Mouse (Mus musculus): ENCODE measurements at regions not wholly inside any gene's neighbourhood (a gene's known extent, or its start where the extent isn't known, plus 50 kb on each side); places are given as distances from the start of the nearest gene placed in this dataset.

DNA sequence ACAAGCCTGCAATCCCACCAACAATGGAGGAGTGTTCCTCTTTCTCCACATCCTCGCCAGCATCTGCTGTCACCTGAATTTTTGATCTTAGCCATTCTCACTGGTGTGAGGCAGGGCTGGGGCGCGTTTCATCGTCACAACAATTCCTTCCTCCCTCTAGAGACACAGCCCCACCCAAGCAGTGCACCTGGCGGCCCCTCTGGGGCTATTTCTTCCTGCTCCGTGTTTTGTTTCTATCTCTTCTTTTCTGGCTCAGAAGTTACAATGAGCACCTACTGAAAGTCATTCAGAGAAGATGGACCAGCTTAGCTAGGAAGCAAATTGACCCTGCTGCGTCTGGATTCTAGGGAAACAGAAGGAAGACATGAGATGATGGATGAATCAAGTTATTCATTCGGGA, 172.5 kb downstream of the Cand1 start:
- Histone ChIP-seq H3K9me3 (no peaks in the 10 kb centered on the region), H3K36me3 (no peaks in the 10 kb centered on the region), H3K4me2 (no peak overlapping the region), H3K9ac (no peak overlapping the region), H3K4me1 (0 out of 2 replicates have a peak, but pooled peaks cover 4% of the 10 kb centered on the region), H3K27ac (no peak overlapping the region), H3K4me3 (no peak overlapping the region), H3K27me3 (0 out of 2 replicates have a peak, but pooled peaks cover 7% of the 10 kb centered on the region)
- 93% methylated on average over 8 of the region's 8 CpGs for WGBS
- ATAC-seq (ENCODE audit: borderline replicate concordance, extremely low read depth, low FRiP score, low TSS enrichment): no peak

DNA sequence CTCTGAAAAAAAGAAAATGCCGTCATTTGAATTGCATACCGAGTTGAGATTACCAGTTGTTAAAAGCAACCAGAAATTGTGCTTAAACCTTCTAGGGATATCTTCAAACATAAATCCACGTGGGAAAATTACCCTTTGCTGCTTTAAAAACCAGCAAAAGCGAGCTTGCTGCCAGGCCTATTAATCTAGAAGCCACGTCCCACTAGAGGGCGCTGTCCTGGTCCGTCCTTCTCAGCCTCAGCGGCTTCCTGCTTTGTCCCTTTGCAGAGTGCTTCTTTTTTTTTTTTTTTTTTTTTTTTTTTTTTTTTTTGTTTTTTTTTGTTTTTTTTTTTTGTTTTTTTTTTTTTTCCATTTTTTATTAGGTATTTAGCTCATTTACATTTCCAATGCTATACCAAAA, 173.9 kb downstream of the Cand1 start:
- no peak for ATAC-seq (ENCODE audit: borderline replicate concordance, extremely low read depth, low FRiP score, low TSS enrichment)

DNA sequence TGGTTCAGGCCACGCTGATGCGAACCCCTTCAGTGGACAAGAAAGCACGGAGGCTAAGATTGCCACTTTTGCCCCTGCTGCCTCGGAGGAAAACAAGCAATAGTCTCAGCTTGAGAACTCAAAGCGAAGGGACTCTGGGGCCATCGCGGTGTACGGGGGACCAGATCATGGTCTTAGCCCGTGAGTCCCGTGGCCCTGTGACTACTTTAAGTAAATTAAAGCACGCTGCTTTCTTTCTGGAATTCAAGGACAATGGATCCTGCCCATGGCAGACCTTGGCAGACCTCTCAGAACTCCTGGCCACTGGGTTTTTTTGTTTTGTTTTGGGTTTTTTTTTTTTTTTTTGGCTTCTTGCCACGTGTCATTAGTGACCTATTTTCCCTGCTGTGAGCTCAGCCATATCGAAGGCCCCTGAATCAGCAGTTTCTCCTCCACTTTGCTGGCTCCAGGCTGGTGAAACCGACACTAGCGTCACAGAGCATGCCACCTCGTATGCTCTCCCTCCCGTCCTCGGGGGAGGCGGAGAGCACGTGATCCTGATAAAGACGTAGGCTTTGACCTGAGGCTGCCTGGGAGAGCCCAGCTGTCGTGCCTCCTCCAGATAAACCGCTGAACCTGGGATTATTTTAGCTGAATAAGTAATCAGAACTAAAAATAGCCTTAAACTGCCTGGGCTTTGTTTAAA, 174.6 kb downstream of the Cand1 start:
- no peak overlapping the region for H3K4me3 ChIP-seq
- peak; percentile 49; the same call in 1 of the 2 replicates for ATAC-seq (ENCODE audit: borderline replicate concordance, extremely low read depth, low FRiP score, low TSS enrichment)
- H3K27me3 ChIP-seq: 0 out of 2 replicates have a peak, but pooled peaks cover 5% of the 10 kb centered on the region
- no peak overlapping the region for H3K27ac ChIP-seq
- 0 out of 2 replicates have a peak, but pooled peaks cover 4% of the 10 kb centered on the region for H3K4me1 ChIP-seq
- 36% methylated on average over 23 of the region's 23 CpGs for WGBS
- no peak overlapping the region for H3K9ac ChIP-seq
- H3K36me3 ChIP-seq: no peaks in the 10 kb centered on the region
- peak overlapping the region; percentile 17; the same call in 1 of the 2 replicates for H3K4me2 ChIP-seq
- no peaks in the 10 kb centered on the region for H3K9me3 ChIP-seq

More for the DNA sequence above, 173.9 kb downstream of the Cand1 start:
- no peaks in the 10 kb centered on the region for H3K36me3 ChIP-seq
- H3K9me3 ChIP-seq: no peaks in the 10 kb centered on the region
- H3K4me1 ChIP-seq: 0 out of 2 replicates have a peak, but pooled peaks cover 4% of the 10 kb centered on the region
- WGBS: 24% methylated on average over 8 of the region's 8 CpGs
- H3K9ac ChIP-seq: no peak overlapping the region
- H3K4me2 ChIP-seq: no peak overlapping the region
- H3K27me3 ChIP-seq: 0 out of 2 replicates have a peak, but pooled peaks cover 5% of the 10 kb centered on the region
- no peak overlapping the region for H3K27ac ChIP-seq
- H3K4me3 ChIP-seq: no peak overlapping the region

DNA sequence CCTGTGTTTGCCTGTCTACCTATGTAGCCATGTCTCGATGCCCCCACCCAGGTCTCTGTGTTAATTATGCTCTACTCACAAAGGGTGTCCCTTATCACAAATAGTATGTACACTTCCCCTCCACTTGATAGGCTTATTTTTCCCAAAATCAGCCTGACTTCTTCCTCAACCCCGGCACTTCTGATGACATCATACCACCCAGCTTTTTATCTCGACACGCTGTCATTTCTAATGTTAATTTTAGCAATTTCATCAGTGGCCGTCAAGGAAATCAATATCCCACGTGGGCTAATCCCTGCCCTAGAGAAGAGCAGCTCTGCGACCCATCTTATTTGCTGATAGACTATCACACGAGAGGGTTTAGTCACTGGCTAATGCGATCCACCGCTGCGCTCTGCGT, 175.6 kb downstream of the Cand1 start:
- Histone ChIP-seq H3K4me1 (0 out of 2 replicates have a peak, but pooled peaks cover 4% of the 10 kb centered on the region), H3K36me3 (no peaks in the 10 kb centered on the region), H3K4me2 (no peak overlapping the region), H3K9ac (no peak overlapping the region), H3K9me3 (no peaks in the 10 kb centered on the region), H3K27ac (no peak overlapping the region), H3K27me3 (0 out of 2 replicates have a peak, but pooled peaks cover 5% of the 10 kb centered on the region), H3K4me3 (no peak overlapping the region)
- WGBS: 87% methylated on average over 12 of the region's 12 CpGs
- no peak for ATAC-seq (ENCODE audit: borderline replicate concordance, extremely low read depth, low FRiP score, low TSS enrichment)

DNA sequence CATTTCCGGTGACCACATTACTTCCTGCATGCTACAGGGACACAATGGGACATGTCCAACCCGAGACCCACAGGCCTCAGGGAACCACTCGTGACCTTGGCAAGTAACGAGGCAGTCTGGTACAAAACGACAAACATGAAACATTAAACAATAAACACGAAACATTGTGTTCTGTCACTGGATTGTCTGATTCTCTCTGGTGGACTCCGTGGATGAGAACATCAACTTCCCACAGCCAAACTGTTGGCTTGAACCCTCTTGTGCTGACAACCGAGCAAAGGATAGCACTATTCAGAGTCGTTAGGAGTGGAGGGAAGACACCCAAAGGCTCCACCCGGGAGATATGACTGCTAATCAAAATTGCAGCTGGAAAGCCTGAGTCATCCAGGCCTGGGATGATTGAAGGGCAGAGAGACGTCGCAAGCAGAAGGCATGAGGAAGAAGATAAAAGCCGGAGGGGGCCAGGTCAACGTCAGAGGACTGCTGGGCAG, 176.6 kb downstream of the Cand1 start:
- Histone ChIP-seq H3K4me1 (peaks cover 9% of the 10 kb centered on the region; the same call in 1 of the 2 replicates), H3K27ac (no peak overlapping the region), H3K27me3 (0 out of 2 replicates have a peak, but pooled peaks cover 5% of the 10 kb centered on the region), H3K4me2 (no peak overlapping the region), H3K4me3 (no peak overlapping the region), H3K9ac (no peak overlapping the region), H3K36me3 (no peaks in the 10 kb centered on the region), H3K9me3 (no peaks in the 10 kb centered on the region)
- 62% methylated on average over 14 of the region's 14 CpGs for WGBS
- ATAC-seq (ENCODE audit: borderline replicate concordance, extremely low read depth, low FRiP score, low TSS enrichment): no peak

DNA sequence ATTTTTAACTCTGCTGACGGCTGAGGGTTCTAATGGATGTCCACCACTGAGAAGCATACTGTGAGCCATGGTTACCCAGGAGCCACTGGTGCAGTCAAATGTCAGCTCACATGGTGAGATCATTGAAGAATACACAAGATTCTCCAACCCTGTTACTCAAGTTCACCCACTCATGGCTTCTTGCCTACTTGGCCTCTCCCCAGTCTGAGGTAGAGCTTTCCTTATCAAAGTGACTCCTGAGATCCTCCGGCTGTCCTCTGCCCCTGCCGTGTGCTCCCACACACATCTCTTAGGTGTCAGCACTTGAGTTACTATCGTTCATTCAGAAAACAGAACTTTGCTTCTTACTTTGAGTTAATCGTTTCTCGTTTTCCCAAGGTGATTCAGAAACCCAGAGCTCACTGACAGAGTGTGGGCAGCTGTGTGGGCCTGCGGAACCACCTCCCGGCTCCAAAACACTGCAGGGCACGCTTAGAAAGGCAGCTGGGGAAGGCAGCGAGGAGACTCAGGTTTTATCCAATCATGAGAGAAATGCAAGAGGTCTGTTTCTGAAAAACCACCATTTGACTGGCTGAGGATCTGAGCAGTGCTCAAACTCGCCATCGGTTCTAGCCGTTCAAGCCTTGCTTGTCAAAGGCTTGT, 177.8 kb downstream of the Cand1 start:
- no peak overlapping the region for H3K9ac ChIP-seq
- H3K27ac ChIP-seq: no peak overlapping the region
- WGBS: 67% methylated on average over 13 of the region's 13 CpGs
- no peak for ATAC-seq (ENCODE audit: borderline replicate concordance, extremely low read depth, low FRiP score, low TSS enrichment)
- H3K4me3 ChIP-seq: no peak overlapping the region
- H3K4me1 ChIP-seq: peaks cover 9% of the 10 kb centered on the region; the same call in 1 of the 2 replicates
- 0 out of 2 replicates have a peak, but pooled peaks cover 5% of the 10 kb centered on the region for H3K27me3 ChIP-seq
- H3K9me3 ChIP-seq: no peaks in the 10 kb centered on the region
- H3K4me2 ChIP-seq: no peak overlapping the region
- no peaks in the 10 kb centered on the region for H3K36me3 ChIP-seq

DNA sequence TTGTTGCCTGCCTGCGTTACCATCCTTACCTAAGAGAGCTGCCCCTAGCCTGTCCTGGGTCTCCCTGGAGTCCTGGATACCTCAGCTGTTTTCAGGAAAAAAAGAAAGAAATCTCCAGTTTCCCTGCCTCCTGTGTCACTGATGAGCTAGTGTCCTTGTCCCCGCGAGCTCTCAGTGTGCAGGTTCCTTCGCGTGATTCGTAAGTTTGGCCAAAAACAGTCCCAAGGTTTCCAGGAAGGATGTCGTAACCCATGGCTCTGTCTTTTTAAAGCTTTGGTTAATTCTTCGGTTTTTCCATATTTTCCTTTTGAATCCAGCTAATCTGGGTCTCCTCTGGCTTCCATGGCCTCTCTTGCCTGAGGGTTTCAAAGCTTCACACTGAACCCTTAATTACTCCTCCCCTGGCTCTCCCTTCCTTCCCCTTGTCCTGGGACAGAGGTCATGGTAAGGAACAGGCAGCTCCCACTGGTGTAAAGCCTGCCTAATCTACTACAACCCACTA, 178.5 kb downstream of the Cand1 start:
- H3K36me3 ChIP-seq: no peaks in the 10 kb centered on the region
- WGBS: 96% methylated on average over 8 of the region's 8 CpGs
- peaks cover 11% of the 10 kb centered on the region for H3K4me1 ChIP-seq
- H3K9me3 ChIP-seq: no peaks in the 10 kb centered on the region
- no peak overlapping the region for H3K4me3 ChIP-seq
- no peak overlapping the region for H3K27ac ChIP-seq
- no peak overlapping the region for H3K4me2 ChIP-seq
- H3K27me3 ChIP-seq: 0 out of 2 replicates have a peak, but pooled peaks cover 5% of the 10 kb centered on the region
- H3K9ac ChIP-seq: no peak overlapping the region
- ATAC-seq (ENCODE audit: borderline replicate concordance, extremely low read depth, low FRiP score, low TSS enrichment): no peak

DNA sequence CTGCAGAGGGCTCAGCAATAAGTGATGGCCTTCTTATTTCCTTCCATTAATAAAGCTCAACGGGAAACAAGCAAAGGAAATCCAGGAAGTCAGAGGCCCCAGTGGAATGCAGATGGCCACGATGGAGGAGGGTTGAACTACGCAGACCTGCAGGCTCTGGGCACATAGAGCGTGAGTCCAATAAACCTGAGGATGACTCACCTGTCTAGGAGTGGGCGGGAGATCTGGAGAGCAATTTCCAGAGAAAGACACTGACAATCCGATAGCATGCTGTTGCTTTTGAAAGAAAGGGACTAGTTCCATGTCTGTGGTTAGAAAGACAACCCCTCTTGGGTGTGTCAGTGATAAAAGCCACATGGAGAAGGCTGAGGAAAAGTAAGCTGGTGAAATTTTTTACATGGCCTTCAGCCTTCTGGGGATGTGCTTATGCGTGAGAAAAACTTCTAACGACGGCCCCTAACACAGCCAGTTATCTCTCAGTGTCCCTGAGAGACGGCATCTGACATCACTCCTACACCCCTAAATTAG, 181.3 kb downstream of the Cand1 start:
- WGBS: 53% methylated on average over 10 of the region's 10 CpGs
- ATAC-seq (ENCODE audit: borderline replicate concordance, extremely low read depth, low FRiP score, low TSS enrichment): no peak
- no peak overlapping the region for H3K9ac ChIP-seq
- H3K4me1 ChIP-seq: peaks cover 25% of the 10 kb centered on the region
- H3K36me3 ChIP-seq: no peaks in the 10 kb centered on the region
- H3K9me3 ChIP-seq: no peaks in the 10 kb centered on the region
- no peak overlapping the region for H3K27ac ChIP-seq
- H3K4me3 ChIP-seq: no peak overlapping the region
- no peak overlapping the region for H3K4me2 ChIP-seq
- 0 out of 2 replicates have a peak, but pooled peaks cover 5% of the 10 kb centered on the region for H3K27me3 ChIP-seq

DNA sequence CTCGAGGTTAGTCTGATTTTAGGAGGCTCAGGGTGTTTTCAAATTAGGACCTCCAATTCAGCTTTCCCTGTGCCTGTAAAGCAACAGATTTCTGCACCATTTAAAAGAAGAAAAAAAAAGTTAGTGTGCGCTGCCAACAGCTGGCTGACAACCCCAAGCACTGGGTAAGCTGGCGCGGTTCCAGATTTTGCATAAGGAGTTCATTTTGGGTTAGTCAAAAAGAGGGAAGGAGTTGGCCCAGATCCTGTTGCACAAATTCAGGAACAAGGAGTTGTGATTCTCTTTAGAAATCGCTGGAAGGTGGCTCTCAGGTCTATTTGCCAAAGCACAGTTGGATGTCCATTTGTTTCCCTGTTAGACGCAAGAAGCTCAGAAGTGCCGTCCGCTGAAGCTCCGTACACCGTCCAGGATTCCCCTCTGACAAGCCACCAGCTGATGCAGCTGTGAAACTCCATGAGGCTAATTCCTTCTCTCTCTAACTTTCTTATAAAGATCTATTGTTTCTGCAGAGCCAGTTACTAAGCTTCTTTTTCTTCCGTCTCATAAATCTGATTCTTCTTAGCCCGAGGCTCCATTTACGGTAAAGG, 184.6 kb downstream of the Cand1 start:
- WGBS: 36% methylated on average over 13 of the region's 13 CpGs
- no peak overlapping the region for H3K4me3 ChIP-seq
- peak overlapping the region; percentile 38 for H3K4me2 ChIP-seq
- H3K9me3 ChIP-seq: no peaks in the 10 kb centered on the region
- H3K36me3 ChIP-seq: no peaks in the 10 kb centered on the region
- H3K4me1 ChIP-seq: peaks cover 41% of the 10 kb centered on the region
- ATAC-seq (ENCODE audit: borderline replicate concordance, extremely low read depth, low FRiP score, low TSS enrichment): peak; percentile 65; the same call in 1 of the 2 replicates
- no peak overlapping the region for H3K9ac ChIP-seq
- peak overlapping the region; percentile 37 for H3K27ac ChIP-seq
- no peaks in the 10 kb centered on the region for H3K27me3 ChIP-seq

DNA sequence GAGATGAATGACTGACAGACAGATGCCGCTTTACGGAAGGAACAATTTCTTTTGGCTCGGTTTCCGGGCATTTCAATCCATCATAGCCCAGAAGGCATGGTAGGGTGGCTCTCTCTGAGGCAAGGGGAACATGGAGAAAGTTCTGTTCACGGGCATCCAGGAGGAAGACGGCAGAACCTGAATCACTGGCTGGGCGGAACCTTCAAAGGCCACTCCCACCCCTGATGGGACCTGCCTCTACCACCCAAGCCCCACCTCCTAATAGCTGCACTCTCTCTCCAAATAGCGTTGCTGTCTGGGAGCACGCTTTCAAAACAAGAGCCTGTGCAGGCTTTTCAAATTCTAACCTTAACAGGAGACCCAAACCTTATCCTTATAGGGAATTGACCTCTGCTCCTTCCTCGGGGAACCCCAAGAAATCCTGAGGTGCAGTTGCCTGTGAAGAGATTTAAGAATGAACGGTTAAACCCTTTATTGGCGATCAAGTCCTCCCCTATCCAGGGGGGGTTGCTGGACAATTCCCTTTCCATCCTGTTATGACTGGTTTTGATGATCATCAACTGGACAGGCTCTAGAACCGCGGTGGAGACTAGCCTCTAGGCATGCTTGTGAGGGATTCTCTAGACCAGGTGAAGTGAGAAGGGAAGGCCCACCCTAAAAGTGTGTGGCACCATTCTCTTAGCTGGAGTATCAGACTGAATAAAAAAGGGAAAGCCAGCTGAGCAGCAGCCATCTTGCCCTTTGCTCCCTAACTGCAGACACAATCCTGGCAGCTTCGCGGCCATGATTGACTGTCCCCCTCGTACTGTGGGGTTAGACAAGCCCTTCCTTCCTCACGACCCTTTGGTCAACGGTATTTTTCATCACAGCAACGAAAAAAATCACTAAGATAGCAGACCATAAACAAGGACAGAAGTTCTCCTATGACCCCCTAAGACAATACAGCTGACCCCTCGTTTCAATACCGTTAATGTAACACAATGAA, 184.5 kb upstream of the Dyrk2 start:
- 69% methylated on average over 22 of the region's 22 CpGs for WGBS
- Histone ChIP-seq H3K9ac (no peak overlapping the region), H3K27ac (no peak overlapping the region), H3K4me3 (no peak overlapping the region), H3K4me1 (peaks cover 41% of the 10 kb centered on the region), H3K4me2 (peak overlapping the region; percentile 38; the same call in 1 of the 2 replicates), H3K36me3 (no peaks in the 10 kb centered on the region), H3K27me3 (no peaks in the 10 kb centered on the region), H3K9me3 (no peaks in the 10 kb centered on the region)
- ATAC-seq (ENCODE audit: borderline replicate concordance, extremely low read depth, low FRiP score, low TSS enrichment): no peak; the same call in 1 of the 2 replicates
